7 mouse cellular contexts compared by ENCODE assay signal in genomic region chr6:128302640-128303039, GRCm38 (mm10). TPM values are rescaled to one million over a fixed set of nuclear protein-coding genes. Genes with fewer than 3 reads are reported as not detected.
A peak's percentile ranks its signal among the peaks of the same experiment; 100 is the strongest.
DNase-seq lines count a peak whose midpoint lies in the region; ATAC-seq and TF ChIP-seq lines count a peak whose summit lies in the region.
"Not testable (repeated sequence)": the region's sequence is repeated elsewhere in the genome, so short reads cannot be mapped to it uniquely, and the experiment has no call there.
"Had no signal": no experiment of that assay in that cellular context is flagged by ENCODE, and none has a peak within 500 bp of the region (broad histone marks: within the 10 kb centered on the region; RNA-seq: fewer than 3 reads in every experiment).

No protein-coding gene starts in this region.

- not testable (repeated sequence) for DNase-seq in gastrocnemius, adult 2 months; left cerebral cortex, adult 2 months (ENCODE audit: extremely low spot score in 1 of 2, low spot score in 2 of 2); lung, embryonic 14.5 days

- peak; percentile 62 for TF ChIP-seq CTCF in E14TG2a.4 (conservative IDR thresholded peaks at IDR 0.05; ENCODE audit: low read length)
- TF ChIP-seq CTCF in gastrocnemius, adult 2 months (IDR thresholded peaks at IDR 0.05): peak; percentile 56
- peak; percentile 42 for TF ChIP-seq CTCF in intestine, postnatal 0 days (IDR thresholded peaks at IDR 0.05; ENCODE audit: low read depth)
- TF ChIP-seq CTCF in left cerebral cortex, adult 2 months (IDR thresholded peaks at IDR 0.05): peak; percentile 27
- peak; percentile 21; the same call in 1 of the 2 replicates for TF ChIP-seq CTCF in lung, embryonic 14.5 days (IDR thresholded peaks at IDR 0.05; ENCODE audit: low read depth)
- TF ChIP-seq CTCF in small intestine, adult 2 months (IDR thresholded peaks at IDR 0.05; ENCODE audit: extremely low read depth, insufficient read length, insufficient replicate concordance, low read depth, low read length): peak; percentile 26; the same call in 1 of the 2 replicates

- WGBS in intestine, postnatal 0 days: 85% methylated on average over 3 of the region's 3 CpGs
- 79% methylated on average over 3 of the region's 3 CpGs for WGBS in lung, embryonic 14.5 days
- WGBS in small intestine, adult 2 months: 79% methylated on average over 3 of the region's 3 CpGs

- intact Hi-C loops in gastrocnemius, adult 2 months (cut with DNase I): loop anchor here (5.0 kb wide), 1 partner anchor 50 kb away; no protein-coding TSS in a partner anchor
- intact Hi-C loops in left cerebral cortex, adult 2 months (cut with DNase I): loop anchor here (10.0 kb wide), 1 partner anchor 338 kb away; no protein-coding TSS in a partner anchor

- not testable (repeated sequence) for ATAC-seq in intestine, postnatal 0 days; lung, embryonic 14.5 days (ENCODE audit: insufficient read depth)

- H3K4me3 ChIP-seq in E14TG2a.4 (replicated peaks; ENCODE audit: low read length); gastrocnemius, adult 2 months; intestine, postnatal 0 days (ENCODE audit: low read depth, low read length); left cerebral cortex, adult 2 months; lung, embryonic 14.5 days (ENCODE audit: low read depth, low read length); small intestine, adult 2 months (ENCODE audit: low read depth, low read length): not testable (repeated sequence)

- H3K27me3 ChIP-seq in E14TG2a.4 (ENCODE audit: insufficient read depth, low read length): peaks cover 42% of the 10 kb centered on the region
- peaks cover 15% of the 10 kb centered on the region; the same call in 1 of the 2 replicates for H3K27me3 ChIP-seq in intestine, postnatal 0 days (replicated peaks; ENCODE audit: control insufficient read depth, insufficient read depth, low read length)
- H3K27me3 ChIP-seq in lung, embryonic 14.5 days (ENCODE audit: insufficient read depth, low read length): peaks cover 19% of the 10 kb centered on the region
- peaks cover 14% of the 10 kb centered on the region; the same call in 1 of the 2 replicates for H3K27me3 ChIP-seq in small intestine, adult 2 months (ENCODE audit: control insufficient read depth, insufficient read depth, low read length)

- H3K9ac ChIP-seq in intestine, postnatal 0 days (ENCODE audit: low read depth, low read length); lung, embryonic 14.5 days: not testable (repeated sequence)

- H3K27ac ChIP-seq in gastrocnemius, adult 2 months; intestine, postnatal 0 days (ENCODE audit: low read depth, low read length); left cerebral cortex, adult 2 months; lung, embryonic 14.5 days (ENCODE audit: low read depth); small intestine, adult 2 months (ENCODE audit: insufficient read depth, low read depth, low read length): not testable (repeated sequence)

- H3K36me3 ChIP-seq in E14TG2a.4 (ENCODE audit: insufficient read depth, low read length); intestine, postnatal 0 days (ENCODE audit: control insufficient read depth, insufficient read depth); lung, embryonic 14.5 days (ENCODE audit: insufficient read depth); small intestine, adult 2 months (ENCODE audit: control insufficient read depth, insufficient read depth, low read length): not testable (repeated sequence)

- not testable (repeated sequence) for H3K9me3 ChIP-seq in E14TG2a.4 (ENCODE audit: low read length); intestine, postnatal 0 days (ENCODE audit: control insufficient read depth); lung, embryonic 14.5 days (ENCODE audit: low read depth, low read length)

- H3K4me1 ChIP-seq in E14TG2a.4 (replicated peaks; ENCODE audit: low read depth, low read length): peaks cover 45% of the 10 kb centered on the region
- not testable (repeated sequence) for H3K4me1 ChIP-seq in intestine, postnatal 0 days (replicated peaks; ENCODE audit: control insufficient read depth, insufficient read depth, low read length); lung, embryonic 14.5 days (ENCODE audit: insufficient read depth); small intestine, adult 2 months (ENCODE audit: control insufficient read depth, insufficient read depth, insufficient read length, low read length)

- TF ChIP-seq POLR2A in small intestine, adult 2 months (IDR thresholded peaks at IDR 0.05; ENCODE audit: low read depth, low read length): not testable (repeated sequence)

- not testable (repeated sequence) for H3K4me2 ChIP-seq in intestine, postnatal 0 days (replicated peaks; ENCODE audit: low read depth); lung, embryonic 14.5 days

RNA-seq across cellular contexts. Expression of gene Tead4, which starts 2.0 kb away (rescaled TPM):
- 1 to 10 TPM; 7.6 to 8.1 TPM for total RNA-seq in gastrocnemius, adult 2 months (2021)
- polyA plus RNA-seq in intestine, postnatal 0 days (2015; fragmentation: Nextera tagmentation; extraction: Ambion mirVana): 1.4 and 1.5 TPM in 2 replicates
- 1 to 10 TPM in 1 of 2 experiments, under 1 TPM in 1; 0.91 to 1.7 TPM for total RNA-seq in left cerebral cortex, adult 2 months (2021)
- polyA plus RNA-seq in lung, embryonic 14.5 days (2014; fragmentation: Nextera tagmentation; extraction: Ambion mirVana): 3.3 and 4.1 TPM in 2 replicates
- 0.61 and 0.93 TPM in 2 replicates for polyA plus RNA-seq in small intestine, adult 2 months (2012; rRNA removed)
- total RNA-seq: granulocyte monocyte progenitor cell, adult 5-6 weeks had no signal

RNA-seq across cellular contexts. Expression of gene Tulp3, which starts 53.0 kb away (rescaled TPM):
- total RNA-seq in gastrocnemius, adult 2 months (2021): 1 to 10 TPM; 5.9 to 6.6 TPM
- 3.0 and 4.4 TPM in 2 replicates for polyA plus RNA-seq in intestine, postnatal 0 days (2015; fragmentation: Nextera tagmentation; extraction: Ambion mirVana)
- total RNA-seq in left cerebral cortex, adult 2 months (2021): 10 to 100 TPM; 20.1 to 21.9 TPM
- 22.0 and 23.1 TPM in 2 replicates for polyA plus RNA-seq in lung, embryonic 14.5 days (2014; fragmentation: Nextera tagmentation; extraction: Ambion mirVana)
- polyA plus RNA-seq in small intestine, adult 2 months (2012; rRNA removed): 2.0 and 2.4 TPM in 2 replicates
